Mouse (Mus musculus) thymus, postnatal 4 days (tissue): ENCODE measurements around the gene Gab1.

Experiments used
- DNase-seq: peaks from one replicate; pipeline ENCODE4 v3.0.0; 2021

Gene Gab1

GRCm38 (mm10) chr8:80804066-80804619 lies 76.2 kb downstream of the Gab1 start:
- no peak for DNase-seq

- DNase-seq: peak; percentile 31
Measured at GRCm38 (mm10) chr8:80798778-80799177, 81.5 kb downstream of the Gab1 start.

GRCm38 (mm10) chr8:80798198-80798777 lies 82.0 kb downstream of the Gab1 start:
- no peak for DNase-seq

GRCm38 (mm10) chr8:80796070-80796469 lies 84.2 kb downstream of the Gab1 start:
- no peak for DNase-seq

- DNase-seq: no peak
Measured at GRCm38 (mm10) chr8:80794585-80795509, 85.5 kb downstream of the Gab1 start.

- DNase-seq: no peak
Measured at GRCm38 (mm10) chr8:80793791-80794515, 86.4 kb downstream of the Gab1 start.

GRCm38 (mm10) chr8:80792214-80792613 lies 88.1 kb downstream of the Gab1 start:
- no peak for DNase-seq

- DNase-seq: no peak
Measured at GRCm38 (mm10) chr8:80789324-80789723, 91.0 kb downstream of the Gab1 start.

- no peak for DNase-seq
Measured at GRCm38 (mm10) chr8:80784559-80784958, 95.8 kb downstream of the Gab1 start.

GRCm38 (mm10) chr8:80783271-80783670 lies 97.0 kb downstream of the Gab1 start:
- no peak for DNase-seq

GRCm38 (mm10) chr8:80781338-80781737 lies 99.0 kb downstream of the Gab1 start:
- DNase-seq: no peak

- DNase-seq: no peak
Measured at GRCm38 (mm10) chr8:80780271-80780670, 100.0 kb downstream of the Gab1 start.

- DNase-seq: no peak
Measured at GRCm38 (mm10) chr8:80776436-80776835, 103.9 kb downstream of the Gab1 start.

- DNase-seq: no peak
Measured at GRCm38 (mm10) chr8:80772732-80773460, 107.4 kb downstream of the Gab1 start.

- DNase-seq: no peak
Measured at GRCm38 (mm10) chr8:80768451-80768850, 111.9 kb downstream of the Gab1 start.

- peak; percentile 85 for DNase-seq
Measured at GRCm38 (mm10) chr8:80753017-80753715, 127.2 kb downstream of the Gab1 start.

- no peak for DNase-seq
Measured at GRCm38 (mm10) chr8:80752429-80752828, 127.9 kb downstream of the Gab1 start.

GRCm38 (mm10) chr8:80749091-80749490 lies 131.2 kb downstream of the Gab1 start:
- no peak for DNase-seq

- DNase-seq: no peak
Measured at GRCm38 (mm10) chr8:80739932-80740331, 140.4 kb downstream of the Gab1 start.

GRCm38 (mm10) chr8:80739155-80739924 lies 141.0 kb downstream of the Gab1 start, which contains the start of gene Smarca5:
TSS of gene Smarca5 (minus strand) at chr8:80739497.
- DNase-seq: peak; percentile 96
